Mouse (Mus musculus): ENCODE measurements at regions not wholly inside any gene's neighbourhood (a gene's known extent, or its start where the extent isn't known, plus 50 kb on each side); places are given as distances from the start of the nearest gene placed in this dataset.

DNA sequence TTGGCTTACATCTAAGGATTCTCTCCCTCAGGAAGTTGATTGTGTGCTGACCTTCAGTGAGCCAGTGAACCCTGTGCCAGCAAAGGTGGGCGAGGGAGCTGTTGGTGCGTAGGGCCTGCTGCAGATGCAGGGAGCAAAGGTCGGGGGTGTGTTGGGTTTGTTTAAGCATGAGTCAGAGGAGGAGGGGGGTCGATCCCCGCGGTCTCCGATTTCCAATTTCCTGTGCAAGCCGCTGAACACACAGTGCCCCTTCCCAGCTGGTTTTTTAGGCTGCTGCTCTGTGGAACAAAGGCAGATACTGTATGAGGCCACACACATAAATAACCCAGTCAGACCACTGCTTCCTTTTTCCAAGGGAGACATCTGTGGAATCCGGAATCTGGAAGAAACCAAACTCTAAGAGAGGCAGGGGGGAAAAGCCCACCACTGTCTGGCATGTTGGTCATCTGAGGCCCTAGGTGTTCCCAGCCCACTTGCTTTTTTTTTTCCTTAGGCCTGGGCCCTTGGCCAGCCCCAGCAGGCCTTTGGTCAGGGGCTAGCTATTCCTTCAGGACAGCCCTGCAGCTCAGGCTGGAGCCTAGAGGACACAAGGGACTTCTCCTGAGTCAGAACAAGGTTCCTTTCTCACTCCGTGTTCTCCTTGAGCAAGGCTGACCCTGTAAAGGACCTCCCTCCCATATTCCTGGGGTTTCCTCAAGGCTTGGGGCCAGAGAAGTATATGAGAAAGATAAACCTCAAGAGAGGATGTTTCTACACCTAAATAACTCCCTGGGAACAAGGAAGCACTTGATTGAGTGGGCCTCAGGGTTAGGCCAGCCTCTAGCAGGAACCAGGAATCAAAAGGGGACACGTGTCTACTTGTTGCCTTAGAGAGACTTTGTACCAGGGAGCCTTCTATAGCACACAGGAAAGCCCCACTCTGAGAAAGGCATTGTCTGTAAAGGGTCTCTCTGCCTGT lies 119.0 kb downstream of the Tomm20 start:
- Histone ChIP-seq H3K4me1 (ENCODE audit: insufficient read depth, low read length) (peaks cover 76% of the 10 kb centered on the region), H3K27ac (ENCODE audit: low read length) (peak overlapping the region; percentile 100), H3K9ac (replicated peaks; ENCODE audit: low read length) (peak overlapping the region; percentile 60), H3K36me3 (ENCODE audit: insufficient read depth, low read length) (no peaks in the 10 kb centered on the region), H3K4me3 (ENCODE audit: low read length) (no peak overlapping the region), H3K4me2 (replicated peaks; ENCODE audit: low read depth, low read length) (peak overlapping the region; percentile 22), H3K9me3 (ENCODE audit: low read length) (no peaks in the 10 kb centered on the region), H3K27me3 (ENCODE audit: insufficient read depth, low read length) (no peaks in the 10 kb centered on the region)
- 2% methylated on average over 11 of the region's 11 CpGs for WGBS
- ATAC-seq (ENCODE audit: low FRiP score, low TSS enrichment) = peak; percentile 90

GRCm38 (mm10) chr8:126825877-126826276 lies 119.8 kb downstream of the Tomm20 start:
- WGBS = 8% methylated on average over 3 of the region's 3 CpGs

GRCm38 (mm10) chr8:126824575-126825208 lies 121.0 kb downstream of the Tomm20 start:
- Histone ChIP-seq H3K36me3 (ENCODE audit: insufficient read depth, low read length) (no peaks in the 10 kb centered on the region), H3K9ac (replicated peaks; ENCODE audit: low read length) (peak overlapping the region; percentile 41; the same call in 1 of the 2 replicates), H3K9me3 (ENCODE audit: low read length) (no peaks in the 10 kb centered on the region), H3K27ac (ENCODE audit: low read length) (peak overlapping the region; percentile 100), H3K4me1 (ENCODE audit: insufficient read depth, low read length) (peaks cover 72% of the 10 kb centered on the region), H3K4me2 (replicated peaks; ENCODE audit: low read depth, low read length) (no peak overlapping the region), H3K4me3 (ENCODE audit: low read length) (no peak overlapping the region), H3K27me3 (ENCODE audit: insufficient read depth, low read length) (no peaks in the 10 kb centered on the region)
- peak; percentile 56 for ATAC-seq (ENCODE audit: low FRiP score, low TSS enrichment)
- WGBS = 23% methylated on average over 10 of the region's 10 CpGs

More at GRCm38 (mm10) chr8:126825877-126826276, 119.8 kb downstream of the Tomm20 start:
- H3K27ac ChIP-seq (ENCODE audit: low read length) = peak overlapping the region; percentile 100
- H3K36me3 ChIP-seq (ENCODE audit: insufficient read depth, low read length) = no peaks in the 10 kb centered on the region
- H3K4me3 ChIP-seq (ENCODE audit: low read length) = no peak overlapping the region
- H3K9ac ChIP-seq (replicated peaks; ENCODE audit: low read length) = peak overlapping the region; percentile 44; the same call in 1 of the 2 replicates
- peak overlapping the region; percentile 22; the same call in 1 of the 2 replicates for H3K4me2 ChIP-seq (replicated peaks; ENCODE audit: low read depth, low read length)
- peak; percentile 67 for ATAC-seq (ENCODE audit: low FRiP score, low TSS enrichment)
- no peaks in the 10 kb centered on the region for H3K27me3 ChIP-seq (ENCODE audit: insufficient read depth, low read length)
- H3K9me3 ChIP-seq (ENCODE audit: low read length) = no peaks in the 10 kb centered on the region
- H3K4me1 ChIP-seq (ENCODE audit: insufficient read depth, low read length) = peaks cover 78% of the 10 kb centered on the region

GRCm38 (mm10) chr8:126822269-126822668 lies 123.4 kb downstream of the Tomm20 start:
- Histone ChIP-seq H3K4me3 (ENCODE audit: low read length) (no peak overlapping the region), H3K27ac (ENCODE audit: low read length) (no peak overlapping the region), H3K27me3 (ENCODE audit: insufficient read depth, low read length) (no peaks in the 10 kb centered on the region), H3K36me3 (ENCODE audit: insufficient read depth, low read length) (no peaks in the 10 kb centered on the region), H3K9me3 (ENCODE audit: low read length) (no peaks in the 10 kb centered on the region), H3K4me2 (replicated peaks; ENCODE audit: low read depth, low read length) (no peak overlapping the region), H3K9ac (replicated peaks; ENCODE audit: low read length) (no peak overlapping the region), H3K4me1 (ENCODE audit: insufficient read depth, low read length) (peaks cover 51% of the 10 kb centered on the region)
- 94% methylated on average over 4 of the region's 4 CpGs for WGBS
- ATAC-seq (ENCODE audit: low FRiP score, low TSS enrichment) = no peak

- no peak overlapping the region for H3K9ac ChIP-seq (replicated peaks; ENCODE audit: low read length)
- no peaks in the 10 kb centered on the region for H3K36me3 ChIP-seq (ENCODE audit: insufficient read depth, low read length)
- H3K4me3 ChIP-seq (ENCODE audit: low read length) = no peak overlapping the region
- H3K27ac ChIP-seq (ENCODE audit: low read length) = peak overlapping the region; percentile 86
- ATAC-seq (ENCODE audit: low FRiP score, low TSS enrichment) = no peak
- no peaks in the 10 kb centered on the region for H3K27me3 ChIP-seq (ENCODE audit: insufficient read depth, low read length)
- no peaks in the 10 kb centered on the region for H3K9me3 ChIP-seq (ENCODE audit: low read length)
- peaks cover 41% of the 10 kb centered on the region for H3K4me1 ChIP-seq (ENCODE audit: insufficient read depth, low read length)
- WGBS = 14% methylated on average over 8 of the region's 8 CpGs
- no peak overlapping the region for H3K4me2 ChIP-seq (replicated peaks; ENCODE audit: low read depth, low read length)
Observed at GRCm38 (mm10) chr8:126821279-126821678, 124.4 kb downstream of the Tomm20 start.

DNA sequence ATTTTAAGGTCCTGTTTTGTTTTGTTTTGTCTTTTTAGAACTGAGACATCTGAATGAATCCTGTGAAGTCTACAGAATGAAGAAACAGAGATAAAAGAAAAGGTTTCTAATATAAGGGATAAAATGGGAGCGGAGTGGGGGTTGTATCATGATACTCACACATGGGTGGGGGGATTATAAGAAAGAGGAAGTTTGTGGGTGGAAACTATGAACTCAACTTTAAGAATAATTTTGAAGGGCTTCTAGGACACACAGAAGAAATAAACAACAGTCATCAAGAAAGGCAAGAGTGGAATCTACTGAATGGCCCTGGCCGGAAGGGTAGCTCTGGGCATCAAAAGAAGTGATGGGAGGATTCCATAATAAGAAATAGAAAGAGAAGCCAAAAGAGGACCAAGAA lies 125.1 kb downstream of the Tomm20 start:
- H3K4me3 ChIP-seq (ENCODE audit: low read length) = no peak overlapping the region
- no peak for ATAC-seq (ENCODE audit: low FRiP score, low TSS enrichment)
- 89% methylated on average over 2 of the region's 2 CpGs for WGBS
- H3K27ac ChIP-seq (ENCODE audit: low read length) = peak overlapping the region; percentile 86
- no peak overlapping the region for H3K9ac ChIP-seq (replicated peaks; ENCODE audit: low read length)
- H3K4me2 ChIP-seq (replicated peaks; ENCODE audit: low read depth, low read length) = no peak overlapping the region
- no peaks in the 10 kb centered on the region for H3K9me3 ChIP-seq (ENCODE audit: low read length)
- no peaks in the 10 kb centered on the region for H3K36me3 ChIP-seq (ENCODE audit: insufficient read depth, low read length)
- no peaks in the 10 kb centered on the region for H3K27me3 ChIP-seq (ENCODE audit: insufficient read depth, low read length)
- H3K4me1 ChIP-seq (ENCODE audit: insufficient read depth, low read length) = peaks cover 33% of the 10 kb centered on the region

DNA sequence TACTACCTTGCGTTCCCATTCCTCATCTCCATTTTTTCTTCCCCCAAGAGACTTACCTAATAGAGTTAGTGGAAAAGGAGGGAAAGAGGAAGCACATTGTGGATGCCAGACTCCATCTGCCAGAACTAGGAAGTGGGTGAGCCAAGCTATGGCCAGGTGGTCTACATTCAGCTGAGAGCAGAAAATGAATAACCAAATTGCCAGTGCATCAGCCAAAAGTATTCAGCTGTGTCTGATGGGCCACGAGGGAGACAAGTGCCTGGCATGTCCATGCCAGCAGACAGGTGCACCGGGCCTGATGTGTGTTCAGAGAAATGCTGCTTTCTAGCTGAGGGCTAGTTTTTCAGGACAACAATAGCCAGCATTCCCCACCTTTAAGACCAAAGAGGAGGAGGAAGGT lies 126.4 kb downstream of the Tomm20 start:
- WGBS = 82% methylated on average over 3 of the region's 3 CpGs
- Histone ChIP-seq H3K4me1 (ENCODE audit: insufficient read depth, low read length) (peaks cover 21% of the 10 kb centered on the region), H3K9ac (replicated peaks; ENCODE audit: low read length) (no peak overlapping the region), H3K36me3 (ENCODE audit: insufficient read depth, low read length) (no peaks in the 10 kb centered on the region), H3K9me3 (ENCODE audit: low read length) (no peaks in the 10 kb centered on the region), H3K27ac (ENCODE audit: low read length) (no peak overlapping the region), H3K4me2 (replicated peaks; ENCODE audit: low read depth, low read length) (no peak overlapping the region), H3K27me3 (ENCODE audit: insufficient read depth, low read length) (no peaks in the 10 kb centered on the region), H3K4me3 (ENCODE audit: low read length) (no peak overlapping the region)
- no peak for ATAC-seq (ENCODE audit: low FRiP score, low TSS enrichment)

DNA sequence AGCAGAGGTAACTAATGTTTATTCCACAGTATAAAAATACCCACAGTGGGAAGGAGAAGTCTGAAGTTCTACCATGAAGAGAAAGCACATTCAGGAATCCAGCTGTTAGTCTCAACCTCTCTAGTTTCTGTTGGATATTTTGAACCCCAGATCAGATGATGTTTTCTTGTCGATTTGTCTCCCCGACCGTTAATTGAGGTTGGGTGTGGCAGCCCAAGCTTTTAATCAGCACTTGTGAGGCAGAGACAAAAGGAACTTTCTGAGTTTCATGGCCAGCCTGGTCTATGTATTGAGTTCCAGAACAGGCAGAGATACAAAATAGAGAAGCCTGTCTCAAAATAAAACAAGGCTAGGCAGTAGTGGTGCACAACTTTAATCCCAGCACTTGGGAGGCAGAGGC lies 129.5 kb downstream of the Tomm20 start:
- no peak overlapping the region for H3K27ac ChIP-seq (ENCODE audit: low read length)
- ATAC-seq (ENCODE audit: low FRiP score, low TSS enrichment) = no peak

DNA sequence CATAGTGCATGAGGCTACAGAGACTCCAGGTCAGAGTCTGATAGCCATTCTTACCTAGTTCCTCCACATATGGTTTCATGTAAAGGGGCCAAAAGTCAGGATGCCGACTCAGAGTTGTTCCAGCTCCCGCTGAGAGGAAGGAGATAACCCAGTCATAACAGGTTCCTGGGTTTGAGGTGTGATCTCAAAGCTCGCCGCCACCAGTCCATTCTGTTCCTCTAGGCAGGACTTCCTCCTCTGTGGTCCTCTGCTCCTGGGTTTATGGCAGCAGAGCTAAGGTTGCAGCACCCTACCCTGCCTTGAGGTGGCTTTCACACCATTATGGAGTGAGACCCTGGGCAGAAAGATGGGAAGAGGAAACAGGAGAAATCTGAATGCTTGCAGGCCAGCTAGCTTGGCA lies 131.2 kb downstream of the Tomm20 start:
- Histone ChIP-seq H3K4me3 (ENCODE audit: low read length) (no peak overlapping the region), H3K9ac (replicated peaks; ENCODE audit: low read length) (no peak overlapping the region), H3K4me1 (ENCODE audit: insufficient read depth, low read length) (no peaks in the 10 kb centered on the region), H3K36me3 (ENCODE audit: insufficient read depth, low read length) (no peaks in the 10 kb centered on the region), H3K4me2 (replicated peaks; ENCODE audit: low read depth, low read length) (no peak overlapping the region), H3K27ac (ENCODE audit: low read length) (no peak overlapping the region), H3K27me3 (ENCODE audit: insufficient read depth, low read length) (no peaks in the 10 kb centered on the region), H3K9me3 (ENCODE audit: low read length) (peaks cover 6% of the 10 kb centered on the region; the same call in 1 of the 2 replicates)
- WGBS = 83% methylated on average over 4 of the region's 4 CpGs
- no peak for ATAC-seq (ENCODE audit: low FRiP score, low TSS enrichment)

More for the DNA sequence above, 129.5 kb downstream of the Tomm20 start:
- Histone ChIP-seq H3K4me1 (ENCODE audit: insufficient read depth, low read length) (peaks cover 11% of the 10 kb centered on the region), H3K4me2 (replicated peaks; ENCODE audit: low read depth, low read length) (no peak overlapping the region), H3K27me3 (ENCODE audit: insufficient read depth, low read length) (no peaks in the 10 kb centered on the region), H3K9ac (replicated peaks; ENCODE audit: low read length) (no peak overlapping the region), H3K4me3 (ENCODE audit: low read length) (no peak overlapping the region), H3K36me3 (ENCODE audit: insufficient read depth, low read length) (no peaks in the 10 kb centered on the region), H3K9me3 (ENCODE audit: low read length) (peaks cover 6% of the 10 kb centered on the region; the same call in 1 of the 2 replicates)
- 56% methylated on average over 3 of the region's 3 CpGs for WGBS

Measured in kidney, embryonic 16.5 days (tissue).